ENCODE assay signal across 9 mouse cellular contexts in the genomic region with DNA sequence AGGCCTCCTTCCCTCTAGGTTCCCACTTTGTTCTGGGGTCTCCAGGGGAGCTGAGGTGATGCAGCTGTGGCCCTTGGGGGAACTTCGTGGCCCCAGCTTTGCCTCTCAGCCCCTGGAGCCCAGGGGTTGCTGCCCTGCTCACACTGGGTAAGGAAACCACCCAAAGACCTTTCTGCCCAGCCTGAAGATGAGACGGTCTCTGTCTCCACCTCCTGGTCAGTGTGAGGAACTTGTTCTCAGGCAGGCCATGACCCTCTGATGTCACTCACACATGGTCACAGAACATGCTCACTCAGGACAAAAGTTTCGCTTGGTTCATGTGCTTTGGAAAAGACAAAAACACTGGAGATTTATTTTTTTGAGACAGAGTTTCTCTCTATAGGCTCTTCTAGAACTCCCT. TPM values are rescaled to one million over a fixed set of nuclear protein-coding genes. Genes with fewer than 3 reads are reported as not detected.
A peak's percentile ranks its signal among the peaks of the same experiment; 100 is the strongest.
DNase-seq lines count a peak whose midpoint lies in the region; ATAC-seq and TF ChIP-seq lines count a peak whose summit lies in the region.
"Had no signal": no experiment of that assay in that cellular context is flagged by ENCODE, and none has a peak within 500 bp of the region (broad histone marks: within the 10 kb centered on the region; RNA-seq: fewer than 3 reads in every experiment).

No protein-coding gene starts in this region.

- 0 out of 2 replicates have a peak, but pooled peaks have one; percentile 55 for ATAC-seq in kidney, postnatal 0 days (replicated peaks; ENCODE audit: low FRiP score, low read depth)
- peak; percentile 46; the same call in 1 of the 2 replicates for ATAC-seq in midbrain, embryonic 11.5 days (ENCODE audit: low FRiP score)
- peak; percentile 65; the same call in 1 of the 2 replicates for ATAC-seq in stomach, embryonic 16.5 days (ENCODE audit: insufficient read depth, low FRiP score)

- TF ChIP-seq POLR2A in CH12.LX (IDR thresholded peaks at IDR 0.05; ENCODE audit: low read depth, low read length), result no peak

- TF ChIP-seq EP300 in CH12.LX (IDR thresholded peaks at IDR 0.05; ENCODE audit: low read length), result no peak; the same call in 1 of the 2 replicates

- TF ChIP-seq CTCF in CH12.LX (conservative IDR thresholded peaks at IDR 0.05 in 1 of 2, IDR thresholded peaks at IDR 0.05 in 1 of 2; ENCODE audit: low read depth in 2 of 2, low read length in 2 of 2), result peak; percentile 90 to 99
- TF ChIP-seq CTCF in kidney, postnatal 0 days (IDR thresholded peaks at IDR 0.05; ENCODE audit: low read depth), result peak; percentile 90

- no peak; the same call in none of the 2 replicates for TF ChIP-seq RAD21 in CH12.LX (IDR thresholded peaks at IDR 0.05; ENCODE audit: low read depth, low read length)

- H3K9me3 ChIP-seq in CH12.LX (replicated peaks; ENCODE audit: low read length), result no peaks in the 10 kb centered on the region
- no peaks in the 10 kb centered on the region for H3K9me3 ChIP-seq in kidney, postnatal 0 days (replicated peaks; ENCODE audit: low read length)
- no peaks in the 10 kb centered on the region for H3K9me3 ChIP-seq in midbrain, embryonic 11.5 days (ENCODE audit: control insufficient read depth, low read length)
- no peaks in the 10 kb centered on the region for H3K9me3 ChIP-seq in stomach, embryonic 16.5 days (replicated peaks; ENCODE audit: control insufficient read depth, low read length)

- peaks cover 0 to 8% of the 10 kb centered on the region in 2 experiments; a peak in 2 of 4 replicates for H3K4me1 ChIP-seq in CH12.LX (ENCODE audit: control insufficient read depth in 1 of 2, insufficient read depth in 2 of 2)
- 0 out of 2 replicates have a peak, but pooled peaks cover 2% of the 10 kb centered on the region for H3K4me1 ChIP-seq in kidney, postnatal 0 days (replicated peaks; ENCODE audit: insufficient read depth, low read length)
- no peaks in the 10 kb centered on the region for H3K4me1 ChIP-seq in midbrain, embryonic 11.5 days (ENCODE audit: control insufficient read depth, insufficient read depth, low read length)
- H3K4me1 ChIP-seq in stomach, embryonic 16.5 days (ENCODE audit: control insufficient read depth, insufficient read depth, low read length), result no peaks in the 10 kb centered on the region

- no peak overlapping the region for H3K9ac ChIP-seq in CH12.LX (ENCODE audit: insufficient read depth, low read depth)
- H3K9ac ChIP-seq in kidney, postnatal 0 days (ENCODE audit: low read depth, low read length), result no peak overlapping the region
- no peak overlapping the region for H3K9ac ChIP-seq in midbrain, embryonic 11.5 days (ENCODE audit: low read length)
- no peak overlapping the region for H3K9ac ChIP-seq in stomach, embryonic 16.5 days (ENCODE audit: low read length)

- no peak overlapping the region for H3K4me3 ChIP-seq in CH12.LX (replicated peaks in 1 of 3; ENCODE audit: low read depth in 2 of 3, low read length in 2 of 3, poor library complexity in 1 of 3)
- H3K4me3 ChIP-seq in kidney, postnatal 0 days (replicated peaks; ENCODE audit: low read depth, low read length), result no peak overlapping the region
- no peak overlapping the region for H3K4me3 ChIP-seq in midbrain, embryonic 11.5 days (ENCODE audit: low read depth, low read length)
- H3K4me3 ChIP-seq in stomach, embryonic 16.5 days (replicated peaks; ENCODE audit: low read length), result no peak overlapping the region

- in situ Hi-C loops in CH12.LX (cut with MboI; ENCODE audit: low pct_ligation_motif_present, low pct_unique_long_range_greater_than_20kb, low sequenced_read_pairs), result no loop called here

- no peak overlapping the region for H3K27ac ChIP-seq in CH12.LX (ENCODE audit: insufficient read depth, low read depth)
- no peak overlapping the region for H3K27ac ChIP-seq in kidney, postnatal 0 days
- H3K27ac ChIP-seq in midbrain, embryonic 11.5 days (ENCODE audit: low read depth, low read length), result no peak overlapping the region
- H3K27ac ChIP-seq in stomach, embryonic 16.5 days (ENCODE audit: low read length), result no peak overlapping the region

- DNase-seq in A20 (ENCODE audit: low read depth, low spot score) (peak; percentile 80), CH12.LX (ENCODE audit: extremely low read depth) (peak; percentile 89)
- DNase-seq in cerebellum, postnatal 10 days, result peak; percentile 87 to 88
- peak; percentile 77 for DNase-seq in heart, adult 8-10 months (ENCODE audit: low spot score)
- peak; percentile 85 for DNase-seq in kidney, postnatal 0 days (ENCODE audit: low spot score)
- DNase-seq in midbrain, embryonic 11.5 days (ENCODE audit: low spot score, missing footprints), result peak; percentile 90
- DNase-seq in frontal cortex, adult 2 months (ENCODE audit: extremely low spot score in 1 of 2, low spot score in 1 of 2), result no peak

- dilution Hi-C loops in CH12.LX (cut with MboI; ENCODE audit: extremely low pct_ligation_motif_present, extremely low pct_unique_long_range_greater_than_20kb, low sequenced_read_pairs), result no loop called here

- no peak overlapping the region for H3K4me2 ChIP-seq in CH12.LX (ENCODE audit: insufficient read depth, low read depth, poor library complexity, severe bottlenecking)
- H3K4me2 ChIP-seq in kidney, postnatal 0 days (ENCODE audit: low read length), result no peak overlapping the region
- H3K4me2 ChIP-seq in midbrain, embryonic 11.5 days, result no peak overlapping the region
- no peak overlapping the region for H3K4me2 ChIP-seq in stomach, embryonic 16.5 days (ENCODE audit: low read depth, low read length)

- H3K27me3 ChIP-seq in CH12.LX (replicated peaks), result no peaks in the 10 kb centered on the region
- H3K27me3 ChIP-seq in kidney, postnatal 0 days (ENCODE audit: insufficient read depth, low read length), result no peaks in the 10 kb centered on the region
- no peaks in the 10 kb centered on the region for H3K27me3 ChIP-seq in midbrain, embryonic 11.5 days (ENCODE audit: control insufficient read depth, insufficient read depth, low read length)
- no peaks in the 10 kb centered on the region for H3K27me3 ChIP-seq in stomach, embryonic 16.5 days (ENCODE audit: control insufficient read depth, insufficient read depth, low read length)

- H3K36me3 ChIP-seq in CH12.LX (replicated peaks in 1 of 2; ENCODE audit: control insufficient read depth in 1 of 2, insufficient read depth in 1 of 2, low read length in 1 of 2), result peaks cover 21 to 83% of the 10 kb centered on the region in 2 experiments
- H3K36me3 ChIP-seq in kidney, postnatal 0 days (ENCODE audit: insufficient read depth, low read length), result peaks cover 33% of the 10 kb centered on the region
- no peaks in the 10 kb centered on the region for H3K36me3 ChIP-seq in midbrain, embryonic 11.5 days (ENCODE audit: control insufficient read depth, insufficient read depth, low read length)
- no peaks in the 10 kb centered on the region for H3K36me3 ChIP-seq in stomach, embryonic 16.5 days (ENCODE audit: control insufficient read depth, insufficient read depth, low read length)

- no peaks in the 10 kb centered on the region for H3K79me2 ChIP-seq in CH12.LX (replicated peaks; ENCODE audit: control insufficient read depth, extremely low read depth, insufficient read depth, poor library complexity, severe bottlenecking)

- WGBS in kidney, postnatal 0 days, result 25% methylated on average over 3 of the region's 3 CpGs
- WGBS in midbrain, embryonic 11.5 days, result 21% methylated on average over 3 of the region's 3 CpGs
- 19% methylated on average over 3 of the region's 3 CpGs for WGBS in stomach, embryonic 16.5 days

TF ChIP-seq in CH12.LX, 34 proteins besides CTCF, POLR2A, EP300 and RAD21 (continues in another document):
- TF ChIP-seq CHD1 (IDR thresholded peaks at IDR 0.05; ENCODE audit: low read depth, low read length), result no peak
- peak; percentile 46; the same call in 1 of the 2 replicates for TF ChIP-seq JUN (IDR thresholded peaks at IDR 0.05; ENCODE audit: insufficient read depth, low read depth, low read length)
- peak; percentile 60; the same call in 1 of the 2 replicates for TF ChIP-seq MAFK (IDR thresholded peaks at IDR 0.05; ENCODE audit: insufficient replicate concordance, low read length)
- TF ChIP-seq TBP (conservative IDR thresholded peaks at IDR 0.05; ENCODE audit: low read depth, low read length), result no peak
- no peak; the same call in 1 of the 2 replicates for TF ChIP-seq ETS1 (conservative IDR thresholded peaks at IDR 0.05; ENCODE audit: low read depth, low read length)
- TF ChIP-seq MXI1 (IDR thresholded peaks at IDR 0.05; ENCODE audit: low read depth, low read length), result peak; percentile 74; the same call in 1 of the 2 replicates
- TF ChIP-seq JUND (conservative IDR thresholded peaks at IDR 0.05; ENCODE audit: low read depth, low read length), result peak; percentile 72; the same call in 1 of the 2 replicates
- no peak for TF ChIP-seq CHD2 (IDR thresholded peaks at IDR 0.05; ENCODE audit: low read length)
- TF ChIP-seq PAX5 (IDR thresholded peaks at IDR 0.05; ENCODE audit: low read length), result no peak
- TF ChIP-seq HCFC1 (IDR thresholded peaks at IDR 0.05; ENCODE audit: low read depth, low read length), result no peak
- TF ChIP-seq USF2 (conservative IDR thresholded peaks at IDR 0.05; ENCODE audit: low read depth, low read length), result no peak
- no peak; the same call in 1 of the 2 replicates for TF ChIP-seq USF1 (IDR thresholded peaks at IDR 0.05; ENCODE audit: low read depth, low read length)
- TF ChIP-seq ZNF384 (IDR thresholded peaks at IDR 0.05; ENCODE audit: low read depth, low read length), result no peak
- no peak for TF ChIP-seq RCOR1 (conservative IDR thresholded peaks at IDR 0.05; ENCODE audit: low read depth, low read length)
- TF ChIP-seq MAZ (IDR thresholded peaks at IDR 0.05; ENCODE audit: low read depth, low read length), result peak; percentile 91
- peak; percentile 80; the same call in 1 of the 2 replicates for TF ChIP-seq NELFE (IDR thresholded peaks at IDR 0.05; ENCODE audit: low read depth, low read length)

RNA-seq across cellular contexts. Expression of a gene that starts 28.5 kb away (rescaled TPM):
- total RNA-seq in CH12.LX (2012; rRNA removed), result 0.08 TPM in 1 of 2 replicates, not detected in the other
- total RNA-seq in CH12.LX (2014; rRNA removed), result not detected in 2 replicates
- polyA plus RNA-seq in CH12.LX (2012; ENCODE audit: insufficient read length, low read depth), result 0.10 and 0.11 TPM in 2 replicates
- not detected for total RNA-seq in heart, adult 8-10 months (2022)
- 0.34 and 0.40 TPM in 2 replicates for polyA plus RNA-seq in kidney, postnatal 0 days (2015; fragmentation: Nextera tagmentation; extraction: Ambion mirVana)
- 0.65 and 0.79 TPM in 2 replicates for polyA plus RNA-seq in midbrain, embryonic 11.5 days (2014; fragmentation: Nextera tagmentation; extraction: Ambion mirVana)
- 1.2 and 1.4 TPM in 2 replicates for polyA plus RNA-seq in stomach, embryonic 16.5 days (2015; fragmentation: Nextera tagmentation; extraction: Ambion mirVana)
- not detected in 2 replicates for polyA plus RNA-seq in frontal cortex, adult 2 months (2012; rRNA removed)
- total RNA-seq: left cerebral cortex, adult 18-20 months had no signal

RNA-seq across cellular contexts. Expression of a gene that starts 53.0 kb away (rescaled TPM):
- 15.4 and 16.8 TPM in 2 replicates for total RNA-seq in CH12.LX (2012; rRNA removed)
- 5.2 and 6.3 TPM in 2 replicates for total RNA-seq in CH12.LX (2014; rRNA removed)
- 24.8 and 29.5 TPM in 2 replicates for polyA plus RNA-seq in CH12.LX (2012; ENCODE audit: insufficient read length, low read depth)
- 100 to 1,000 TPM; 256 to 285 (median 277) TPM for total RNA-seq in heart, adult 8-10 months (2022)
- polyA plus RNA-seq in kidney, postnatal 0 days (2015; fragmentation: Nextera tagmentation; extraction: Ambion mirVana), result 26.5 and 27.7 TPM in 2 replicates
- polyA plus RNA-seq in midbrain, embryonic 11.5 days (2014; fragmentation: Nextera tagmentation; extraction: Ambion mirVana), result 22.6 and 23.8 TPM in 2 replicates
- 44.9 and 46.0 TPM in 2 replicates for polyA plus RNA-seq in stomach, embryonic 16.5 days (2015; fragmentation: Nextera tagmentation; extraction: Ambion mirVana)
- polyA plus RNA-seq in frontal cortex, adult 2 months (2012; rRNA removed), result 67.7 and 73.8 TPM in 2 replicates

Comparison
In these comparisons a context has a peak if more than half of its experiments do, and no peak if none do; other contexts are left out.
1. DNase-seq: peak in A20 (single experiment), CH12.LX (single experiment), cerebellum, postnatal 10 days (2 of 2), heart, adult 8-10 months (single experiment), kidney, postnatal 0 days (single experiment) and midbrain, embryonic 11.5 days (single experiment); none in frontal cortex, adult 2 months (0 of 2).
2. Peak in every context shown above with its lines, with median percentiles within 50 percentile points of each other: ATAC-seq.